Mouse (Mus musculus) monocyte, adult 59 days (primary cell): ENCODE measurements around the gene Cnpy3. TPM values are rescaled to one million over a fixed set of nuclear protein-coding genes. Genes with fewer than 3 reads are reported as not detected.

Experiments used
- total RNA-seq, 2 experiments: library from RNA; stranded (reverse); gene quantifications; one replicate each; pipeline ENCODE4 v1.2.4; 2023

Cnpy3 gene
- total RNA-seq = 100 to 1,000 TPM; 164 to 171 TPM

DNA sequence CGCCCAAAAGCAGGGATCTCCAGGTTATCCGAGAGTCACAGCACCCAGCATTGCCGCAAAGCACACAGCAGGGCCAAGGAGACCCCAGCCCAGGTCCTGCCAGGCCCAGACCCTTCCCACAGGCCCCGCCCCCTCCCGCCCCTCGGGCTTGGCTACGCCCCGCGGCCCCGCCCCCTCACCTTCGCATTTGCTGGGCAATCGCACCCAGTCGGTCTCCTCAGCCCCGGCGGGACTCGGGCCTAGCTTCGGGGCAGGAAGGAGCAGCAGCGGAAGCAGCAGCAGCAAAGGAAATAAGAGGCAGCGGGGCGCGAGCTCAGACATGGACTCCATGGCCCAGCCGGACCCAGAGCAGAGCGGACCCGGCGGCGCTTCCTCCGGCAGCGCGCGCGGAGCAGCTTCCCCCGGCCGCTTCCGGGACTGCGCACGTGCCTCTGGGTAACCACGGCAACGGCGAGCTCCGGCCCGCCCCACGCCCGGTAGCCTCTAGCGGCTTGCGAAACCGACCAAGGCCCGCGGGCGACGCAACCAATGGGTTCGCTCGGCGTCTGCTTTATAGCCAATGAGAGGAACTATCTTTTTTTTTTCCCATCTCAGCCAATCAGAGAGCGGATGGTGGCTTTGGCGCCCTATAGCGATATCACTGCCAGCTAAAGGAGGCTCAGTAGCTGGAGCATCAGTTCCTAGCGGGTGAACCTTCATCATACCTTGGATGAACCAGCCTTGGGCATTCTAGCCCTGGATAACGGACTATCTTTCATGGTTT is at the start of gene Cnpy3:
Gene Cnpy3, minus strand, starts transcription at position 421 of the 763 bp plus-strand sequence.

DNA sequence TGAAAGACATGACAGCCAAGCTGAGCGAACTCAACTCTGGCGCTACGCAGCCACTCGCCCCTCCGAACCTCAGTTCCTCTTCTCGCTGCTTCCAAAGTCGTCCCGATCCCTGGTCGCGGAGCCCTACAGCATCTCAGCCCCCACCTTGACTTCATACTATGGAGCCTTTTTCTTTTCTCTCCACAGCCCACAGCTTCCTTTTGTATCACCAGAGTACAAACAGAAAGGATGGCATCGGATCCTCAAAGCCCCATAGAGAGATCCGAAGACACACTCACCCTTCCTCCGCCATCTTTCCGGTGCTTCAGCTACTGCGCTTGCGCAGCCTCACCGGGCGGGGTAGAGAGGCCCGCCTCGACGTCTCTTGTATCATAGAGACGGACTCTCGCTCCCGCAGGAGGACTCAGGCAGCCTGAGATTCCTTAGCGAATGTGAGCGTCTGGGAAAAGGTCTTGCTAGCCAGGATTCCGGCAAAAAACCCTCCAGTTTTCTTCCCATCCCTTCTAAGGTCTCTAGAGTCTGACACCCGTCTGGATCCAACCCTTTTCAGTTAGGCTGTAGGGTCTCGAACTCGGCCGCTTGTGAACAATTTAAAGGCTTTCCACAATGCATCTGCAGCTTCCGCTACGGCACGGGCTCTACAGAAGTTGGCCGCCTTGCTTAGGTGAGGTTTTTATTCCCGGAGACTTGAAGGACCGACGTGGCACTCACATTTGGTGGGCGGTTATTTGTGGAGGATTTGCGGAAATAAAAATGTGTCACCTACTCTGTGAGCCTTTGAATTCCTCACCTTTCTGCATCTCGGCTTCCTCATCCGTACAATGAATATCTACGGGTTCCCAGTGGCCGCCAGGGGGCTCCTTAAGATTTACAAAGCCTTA is 30.6 kb upstream of the Cnpy3 start, which contains the start of gene Rpl7l1:
Gene Rpl7l1, minus strand, starts transcription at position 332 of the 881 bp plus-strand sequence.

DNA sequence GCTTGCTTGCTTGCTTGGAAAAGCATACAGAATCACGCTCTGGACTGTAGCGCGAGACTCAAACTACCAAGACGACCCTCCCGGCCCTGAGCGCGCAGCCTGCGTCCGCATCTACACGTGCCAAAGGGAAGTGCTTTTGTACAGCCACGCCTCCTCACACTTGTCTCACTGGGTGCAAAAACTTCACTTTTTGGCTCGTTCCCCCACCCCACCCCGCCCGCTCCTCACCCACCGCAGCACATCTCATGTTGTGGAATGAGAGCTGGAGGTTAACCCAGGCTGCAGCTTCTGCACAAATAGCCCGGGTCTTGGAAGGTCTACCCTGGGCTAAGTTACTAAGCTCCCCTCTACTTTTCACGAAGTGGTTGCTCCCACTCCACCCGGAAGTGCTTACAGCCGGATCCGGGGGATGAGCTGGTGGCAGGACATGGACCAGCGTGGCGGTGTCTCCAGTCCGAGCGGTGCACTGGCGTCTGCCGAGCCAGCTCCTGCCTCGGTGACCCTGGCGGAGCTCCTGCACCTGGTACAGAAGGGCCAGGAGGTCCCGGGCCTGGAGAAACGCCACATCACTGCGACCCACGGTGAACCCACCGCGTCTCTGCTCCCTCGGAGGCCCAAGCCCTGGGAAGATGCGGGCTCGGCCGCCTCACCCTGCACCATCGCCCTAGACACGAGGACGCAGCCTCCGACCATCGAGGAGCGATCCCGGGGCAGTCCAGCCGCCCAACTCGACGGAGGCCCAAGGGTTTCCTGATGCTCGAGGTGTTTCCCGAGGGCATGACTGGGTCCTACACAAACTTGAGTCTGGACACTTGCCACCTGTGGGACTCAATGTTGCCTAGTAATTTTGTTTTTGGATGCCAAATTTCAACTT is 20.6 kb upstream of the Cnpy3 start, which contains the start of gene 2310039H08Rik:
Gene 2310039H08Rik, plus strand, starts transcription at position 232 of the 874 bp plus-strand sequence.

DNA sequence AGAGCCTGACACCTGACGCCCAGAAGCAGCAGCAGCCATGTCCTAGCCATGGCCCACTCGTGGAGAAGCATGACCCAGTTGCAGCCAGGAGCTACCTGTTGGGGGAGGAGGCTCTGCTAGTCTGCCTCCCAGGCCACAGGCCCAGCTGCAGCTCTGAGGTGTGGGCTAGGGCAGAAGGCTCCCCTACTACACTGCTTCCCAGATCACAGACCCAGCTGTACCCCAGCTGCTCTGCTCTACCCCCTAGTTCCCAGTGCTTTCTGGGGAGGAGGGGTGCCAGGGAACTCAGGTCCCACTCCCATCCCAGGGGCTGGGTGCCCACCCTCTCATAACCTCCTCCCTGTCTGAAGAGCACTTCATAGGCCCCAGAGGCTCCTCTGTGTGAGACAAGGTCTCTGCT is 11.5 kb upstream of the Cnpy3 start, which contains the start of gene Ptcra:
Gene Ptcra, minus strand, starts transcription at position 169 of the 400 bp plus-strand sequence.

DNA sequence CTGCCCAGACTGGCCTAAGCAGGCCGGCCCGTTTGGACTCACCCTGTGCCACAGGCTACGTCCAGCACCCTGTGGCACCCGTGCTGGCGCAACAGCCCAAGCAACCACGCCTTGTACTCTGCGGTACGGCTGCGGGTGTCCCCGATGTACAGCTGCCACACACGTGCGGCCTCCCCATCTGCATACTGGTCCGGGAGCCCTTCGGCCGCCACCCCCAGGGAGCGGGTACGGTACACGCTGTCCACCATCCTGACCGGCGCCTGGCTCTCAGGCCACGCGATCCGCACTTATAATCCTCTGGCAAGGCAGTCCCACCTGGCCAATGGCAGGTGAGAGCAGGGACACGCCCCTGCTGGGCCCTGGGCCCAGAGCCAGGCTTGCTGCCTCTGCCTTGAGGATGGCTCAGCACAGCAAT is 23.1 kb downstream of the Cnpy3 start, which contains the start of gene Gnmt:
Gene Gnmt, minus strand, starts transcription at position 265 of the 415 bp plus-strand sequence.

DNA sequence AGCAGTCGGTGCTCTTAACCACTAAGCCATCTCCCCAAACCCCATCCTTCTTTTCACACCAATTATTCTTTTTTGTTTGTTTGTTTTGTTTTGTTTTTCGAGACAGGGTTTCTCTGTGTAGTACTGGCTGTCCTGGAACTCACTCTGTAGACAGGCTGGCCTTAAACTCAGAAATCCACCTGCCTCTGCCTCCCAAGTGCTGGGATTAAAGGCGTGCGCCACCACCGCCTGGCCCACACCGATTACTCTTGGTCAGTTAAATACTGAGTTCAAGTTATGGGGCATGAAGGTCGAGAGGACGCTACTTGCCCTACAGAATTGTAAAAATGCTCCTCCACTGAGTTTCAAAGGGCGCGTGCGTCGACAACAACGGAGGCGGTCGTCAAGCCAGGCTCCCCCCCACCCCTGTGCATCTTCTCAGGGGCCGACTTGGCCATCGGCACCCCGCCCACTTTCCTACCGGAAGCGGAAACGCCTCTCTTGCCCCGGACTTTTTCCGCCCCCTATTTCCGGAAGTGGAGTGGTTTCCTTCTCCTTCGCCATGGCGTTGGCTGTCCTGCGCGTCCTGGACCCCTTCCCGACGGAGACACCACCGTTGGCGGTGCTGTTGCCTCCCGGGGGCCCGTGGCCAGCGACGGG is 40.9 kb downstream of the Cnpy3 start, which contains the start of gene Pex6:
Gene Pex6, plus strand, starts transcription at position 505 of the 639 bp plus-strand sequence.

DNA sequence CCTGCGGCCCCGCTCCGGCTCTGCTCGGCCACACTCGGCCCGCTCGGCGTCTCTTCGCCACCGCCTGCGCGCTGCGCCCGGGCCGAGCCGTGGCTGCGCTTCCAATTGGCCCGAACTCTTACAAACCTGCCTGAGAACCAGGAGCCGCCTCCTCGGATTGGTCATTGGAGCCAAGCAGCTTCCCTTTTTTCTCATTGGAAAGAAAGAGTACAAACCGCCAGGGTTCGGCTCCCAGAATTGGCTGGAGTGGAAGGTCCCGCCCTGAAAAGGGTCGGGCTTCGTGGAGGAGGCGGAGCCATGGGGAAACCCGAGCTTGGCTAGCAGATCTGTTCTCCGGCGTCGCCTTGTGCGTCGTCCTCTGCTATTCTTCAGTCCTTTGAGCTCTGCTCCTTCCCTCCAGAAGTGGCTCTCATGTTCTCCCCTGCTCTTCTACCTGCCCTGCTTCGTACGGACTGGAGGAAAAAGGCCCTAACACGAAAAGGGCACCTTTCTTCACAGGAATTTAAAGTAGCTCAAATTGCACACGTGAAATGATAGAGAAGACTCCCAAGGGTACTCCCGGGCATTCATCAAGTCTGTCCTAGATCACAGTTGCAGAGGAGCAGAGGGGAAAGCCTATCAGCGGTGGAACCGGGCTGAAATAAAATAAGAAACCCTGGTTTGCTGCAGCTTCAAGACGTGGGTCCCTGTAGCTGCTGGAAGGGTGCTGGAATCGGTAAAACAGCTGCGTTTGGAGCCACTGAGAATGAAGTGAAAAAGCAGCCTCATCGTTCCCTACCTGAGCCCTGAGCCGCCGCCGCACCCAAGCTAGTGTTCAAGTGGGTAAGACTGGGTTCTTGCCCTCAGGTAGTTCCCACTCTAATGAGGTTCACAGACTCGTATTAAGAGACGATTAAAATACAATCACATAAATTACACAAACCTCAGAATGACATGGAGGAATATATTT is 46.9 kb downstream of the Cnpy3 start, which contains the start of gene Ppp2r5d:
Gene Ppp2r5d, minus strand, starts transcription at position 225 of the 949 bp plus-strand sequence.

Other genes starting within 250 kb of the Cnpy3 start
- gene Cul9, start 205.8 kb downstream of the Cnpy3 start, total RNA-seq = 10 to 100 TPM; 15.7 to 17.2 TPM
- 10 to 100 TPM; 42.4 to 66.7 TPM for gene Srf, start 196.0 kb downstream of the Cnpy3 start, total RNA-seq
- under 1 TPM in 1 of 2 experiments, not detected in 1; 0.13 TPM for gene Ptk7, start 122.7 kb downstream of the Cnpy3 start, total RNA-seq
- gene Klc4, start 106.2 kb downstream of the Cnpy3 start, total RNA-seq = 10 to 100 TPM; 15.4 to 16.5 TPM
- gene Mrpl2, start 106.0 kb downstream of the Cnpy3 start, total RNA-seq = 10 to 100 TPM; 28.2 to 28.9 TPM
- gene Cul7, start 101.9 kb downstream of the Cnpy3 start, total RNA-seq = 1 to 10 TPM; 3.3 to 3.9 TPM
- 10 to 100 TPM; 26.2 to 34.3 TPM for gene Rrp36, start 77.9 kb downstream of the Cnpy3 start, total RNA-seq
- 10 to 100 TPM; 51.6 to 52.0 TPM for gene Mea1, start 73.4 kb downstream of the Cnpy3 start, total RNA-seq
- 10 to 100 TPM; 63.0 to 63.2 TPM for gene Klhdc3, start 71.3 kb downstream of the Cnpy3 start, total RNA-seq
- 10 to 100 TPM; 31.6 to 32.7 TPM for gene Ppp2r5d, start 47.1 kb downstream of the Cnpy3 start, total RNA-seq
- gene Pex6, start 40.8 kb downstream of the Cnpy3 start, total RNA-seq = 10 to 100 TPM; 28.4 to 29.5 TPM
- 1 to 10 TPM; 4.1 to 4.3 TPM for gene Gnmt, start 23.0 kb downstream of the Cnpy3 start, total RNA-seq
- not detected for gene Ptcra, start 11.5 kb upstream of the Cnpy3 start, total RNA-seq
- gene 2310039H08Rik, start 20.4 kb upstream of the Cnpy3 start, total RNA-seq = 10 to 100 TPM; 11.8 to 13.2 TPM
- gene Rpl7l1, start 30.5 kb upstream of the Cnpy3 start, total RNA-seq = 10 to 100 TPM; 41.1 to 41.2 TPM
- gene Bicral, start 106.3 kb upstream of the Cnpy3 start, total RNA-seq = 10 to 100 TPM; 41.0 to 44.0 TPM
- gene Tbcc, start 138.5 kb upstream of the Cnpy3 start, total RNA-seq = 10 to 100 TPM; 14.9 to 15.8 TPM
- gene Prph2, start 158.2 kb upstream of the Cnpy3 start, total RNA-seq = not detected